Mouse (Mus musculus) limb, embryonic 11.5 days (tissue): Measurements from ENCODE around the gene Tmem216. TPM values are rescaled to one million over a fixed set of nuclear protein-coding genes. Genes with fewer than 3 reads are reported as not detected.

Experiments
- ATAC-seq: fragments of 200-750 bp; cut with Nextera tagmentation; 2 replicates; pipeline ENCODE4 v1.8.0; 2017; ENCODE audit warnings: low read depth; ENCODE audit not compliant: insufficient number of reproducible peaks, low FRiP score, low TSS enrichment
- DNase-seq: peaks from one replicate; pipeline ENCODE4 v3.0.0-alpha.2; 2015; ENCODE audit warnings: low spot score
- H3K27ac ChIP-seq: fragments of 300-500 bp; sonication (generic); replicated peaks from 2 replicates; pipeline ENCODE4 v1.5.1; 2014; ENCODE audit warnings: low read depth, mild to moderate bottlenecking, low read length
- H3K27me3 ChIP-seq: fragments of 300-500 bp; sonication (generic); 2 replicates; pipeline ENCODE4 v1.6.1; 2014; ENCODE audit warnings: mild to moderate bottlenecking, low read length, mixed read lengths; ENCODE audit not compliant: control insufficient read depth, insufficient read depth
- H3K36me3 ChIP-seq: fragments of 300-500 bp; sonication (generic); 2 replicates; pipeline ENCODE4 v1.6.1; 2014; ENCODE audit warnings: mild to moderate bottlenecking, low read length, moderate library complexity, mixed read lengths; ENCODE audit not compliant: control insufficient read depth, insufficient read depth
- H3K4me1 ChIP-seq: fragments of 300-500 bp; sonication (generic); 2 replicates; pipeline ENCODE4 v1.6.1; 2014; ENCODE audit warnings: low read length, mixed read lengths; ENCODE audit not compliant: control insufficient read depth, insufficient read depth
- H3K4me2 ChIP-seq: fragments of 300-500 bp; sonication (generic); 2 replicates; pipeline ENCODE4 v1.6.1; 2014; ENCODE audit warnings: low read depth, mild to moderate bottlenecking, moderate library complexity; ENCODE audit not compliant: severe bottlenecking
- H3K4me3 ChIP-seq: fragments of 300-500 bp; sonication (generic); 2 replicates; pipeline ENCODE4 v1.5.1; 2014; ENCODE audit warnings: low read depth, low read length
- H3K9ac ChIP-seq: fragments of 300-500 bp; sonication (generic); 2 replicates; pipeline ENCODE4 v1.6.1; 2014; ENCODE audit warnings: mild to moderate bottlenecking, low read length
- H3K9me3 ChIP-seq: fragments of 300-500 bp; sonication (generic); 2 replicates; pipeline ENCODE4 v1.6.1; 2016; ENCODE audit warnings: low read length; ENCODE audit not compliant: control insufficient read depth
- WGBS: fragments of 180-500 bp; shearing (Covaris S2); extraction: QIAGEN DNeasy Blood & Tissue Kit; methylation state at CpG from one replicate; pipeline ENCODE4 v1.1.7; 2014; 5-methylcytosine and 5-hydroxymethylcytosine counted together
- polyA plus RNA-seq: library from polyadenylated mRNA; unstranded; fragments of >200 nt; fragmentation: Nextera tagmentation; extraction: Ambion mirVana; gene quantifications from 2 replicates; pipeline ENCODE4 v1.2.1, GENCODE M21; 2014

The Tmem216 gene
- polyA plus RNA-seq, result 64.1 and 66.3 TPM in 2 replicates

DNA sequence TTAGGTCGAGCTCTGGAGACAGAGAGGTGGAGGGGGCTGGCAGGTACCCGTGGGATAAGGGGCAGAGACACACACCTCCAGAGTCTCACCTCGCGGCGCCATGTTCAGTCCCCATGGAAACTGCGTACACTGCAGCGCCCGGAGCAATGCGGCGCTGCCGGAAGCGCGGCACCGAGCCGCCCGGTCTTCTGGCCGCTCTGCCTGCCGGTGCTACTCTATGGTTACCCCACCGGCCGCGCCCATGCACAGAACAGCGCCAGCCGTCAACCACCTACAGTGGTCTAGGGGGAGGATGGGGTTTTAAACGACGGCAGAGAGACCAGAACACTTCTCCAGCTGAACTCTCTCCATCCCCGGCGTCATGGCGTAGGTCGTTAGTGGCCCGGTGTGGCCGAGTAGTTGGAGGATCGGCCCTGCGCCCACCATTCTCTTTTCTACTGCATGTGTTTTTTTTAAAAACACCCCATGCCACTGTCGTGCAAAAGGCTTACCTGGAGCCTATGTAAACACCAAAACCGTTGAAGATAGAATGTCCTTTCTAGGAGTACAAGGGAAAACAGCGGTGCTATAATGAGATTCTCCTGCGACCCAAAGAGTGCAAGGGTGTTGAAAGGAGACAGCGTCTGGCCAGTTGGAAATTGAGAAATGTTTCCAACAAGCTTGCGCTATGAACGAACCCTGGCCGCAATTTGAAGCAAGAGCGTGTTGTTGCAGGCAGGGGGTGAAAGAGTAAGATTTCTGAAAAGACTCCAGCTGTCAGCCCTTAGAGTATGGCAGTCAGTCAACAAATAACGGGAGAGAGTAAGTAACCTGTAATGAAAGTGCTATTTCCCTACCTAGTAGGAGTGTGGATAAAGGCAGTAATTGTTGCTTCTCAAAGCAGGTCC is at the start of gene Tmem216:
Gene Tmem216 (minus strand): TSS at position 615 of the 887 bp plus-strand sequence.
- Histone ChIP-seq H3K9me3 (no peaks in the 10 kb centered on the region), H3K4me1 (peaks cover 3% of the 10 kb centered on the region; the same call in 1 of the 2 replicates), H3K9ac (peak within 1 kb of the TSS; percentile 57), H3K4me3 (peak within 1 kb of the TSS; percentile 55), H3K36me3 (peaks cover 6% of the 10 kb centered on the region; the same call in 1 of the 2 replicates), H3K27ac (0 out of 2 replicates have a peak within 1 kb of the TSS, but pooled peaks have one; percentile 39), H3K4me2 (peak within 1 kb of the TSS; percentile 66), H3K27me3 (no peaks in the 10 kb centered on the region)
- ATAC-seq (peak; percentile 98), DNase-seq (peak; percentile 86)
- WGBS, result 2% methylated on average over 43 of the region's 43 CpGs

DNA sequence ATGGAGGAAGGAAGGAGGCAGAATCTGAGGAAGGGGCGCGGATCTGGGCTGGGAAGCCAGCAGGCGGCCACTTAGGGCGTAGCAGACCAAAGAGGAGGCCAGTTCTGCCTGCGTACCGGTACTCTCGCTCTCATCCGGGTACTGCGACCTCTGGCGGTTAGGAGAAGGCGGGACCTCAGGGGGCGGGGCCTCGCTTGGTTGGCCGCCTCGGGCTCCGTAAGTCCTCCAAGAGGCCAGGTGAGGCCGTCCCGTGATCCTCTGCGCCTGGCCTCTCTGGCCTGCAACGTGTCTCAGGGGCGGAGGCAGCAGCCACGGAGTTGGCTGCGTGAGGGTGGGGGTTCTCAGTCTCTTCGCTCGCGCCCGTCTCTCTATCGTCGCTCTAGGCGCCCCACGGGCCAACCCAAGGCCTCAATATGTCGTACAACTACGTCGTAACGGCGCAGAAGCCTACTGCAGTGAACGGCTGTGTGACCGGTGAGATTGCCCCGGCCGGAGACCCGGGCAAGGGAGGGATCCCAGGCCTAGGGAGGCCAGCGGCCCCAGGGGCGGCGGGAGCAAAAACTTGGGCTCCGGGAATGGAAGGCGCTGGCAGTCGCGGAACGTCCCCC is 49.4 kb upstream of the Tmem216 start, which contains the start of the genes Ddb1 and Tkfc:
Gene Ddb1 (plus strand): TSS at position 35 of the 608 bp plus-strand sequence.
Gene Tkfc (minus strand): TSS at position 362 of the 608 bp plus-strand sequence.
- Histone ChIP-seq H3K36me3 (peaks cover 16% of the 10 kb centered on the region; the same call in 1 of the 2 replicates), H3K27me3 (no peaks in the 10 kb centered on the region), H3K9me3 (no peaks in the 10 kb centered on the region), H3K9ac (peak within 1 kb of the TSS; percentile 98), H3K27ac (peak within 1 kb of the TSS; percentile 90), H3K4me1 (peaks cover 15% of the 10 kb centered on the region), H3K4me3 (peak within 1 kb of the TSS; percentile 98), H3K4me2 (peak within 1 kb of the TSS; percentile 77)
- ATAC-seq (peak; percentile 97), DNase-seq (peak; percentile 99)
- WGBS, result 0% methylated on average over 49 of the region's 49 CpGs

DNA sequence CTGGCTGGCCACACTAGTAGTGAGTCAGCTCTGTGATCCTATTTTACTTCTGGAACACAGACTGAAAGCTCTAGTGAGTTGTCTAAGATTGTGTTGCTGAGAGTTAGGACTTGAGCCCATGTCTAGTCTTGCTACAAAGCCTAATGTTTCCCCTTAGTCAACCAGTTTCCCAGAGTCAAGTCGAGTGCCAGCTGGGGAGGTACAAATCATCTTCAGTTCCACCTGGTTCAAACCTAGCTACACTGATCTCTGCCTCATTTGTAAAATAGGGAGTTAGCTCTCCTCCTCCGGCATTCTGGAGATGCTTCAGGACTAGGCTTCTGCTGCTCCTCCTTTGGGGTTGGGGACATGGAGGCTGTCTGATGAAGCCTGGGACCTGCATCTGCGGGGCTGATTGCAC is 48.5 kb upstream of the Tmem216 start:
- Histone ChIP-seq H3K9ac (peak overlapping the region; percentile 98), H3K27me3 (no peaks in the 10 kb centered on the region), H3K4me3 (peak overlapping the region; percentile 98), H3K4me1 (peaks cover 15% of the 10 kb centered on the region), H3K36me3 (peaks cover 10% of the 10 kb centered on the region; the same call in 1 of the 2 replicates), H3K4me2 (peak overlapping the region; percentile 77), H3K27ac (no peak overlapping the region), H3K9me3 (no peaks in the 10 kb centered on the region)
- DNase-seq (no peak), ATAC-seq (no peak)
- WGBS, result 53% methylated on average over 3 of the region's 3 CpGs

DNA sequence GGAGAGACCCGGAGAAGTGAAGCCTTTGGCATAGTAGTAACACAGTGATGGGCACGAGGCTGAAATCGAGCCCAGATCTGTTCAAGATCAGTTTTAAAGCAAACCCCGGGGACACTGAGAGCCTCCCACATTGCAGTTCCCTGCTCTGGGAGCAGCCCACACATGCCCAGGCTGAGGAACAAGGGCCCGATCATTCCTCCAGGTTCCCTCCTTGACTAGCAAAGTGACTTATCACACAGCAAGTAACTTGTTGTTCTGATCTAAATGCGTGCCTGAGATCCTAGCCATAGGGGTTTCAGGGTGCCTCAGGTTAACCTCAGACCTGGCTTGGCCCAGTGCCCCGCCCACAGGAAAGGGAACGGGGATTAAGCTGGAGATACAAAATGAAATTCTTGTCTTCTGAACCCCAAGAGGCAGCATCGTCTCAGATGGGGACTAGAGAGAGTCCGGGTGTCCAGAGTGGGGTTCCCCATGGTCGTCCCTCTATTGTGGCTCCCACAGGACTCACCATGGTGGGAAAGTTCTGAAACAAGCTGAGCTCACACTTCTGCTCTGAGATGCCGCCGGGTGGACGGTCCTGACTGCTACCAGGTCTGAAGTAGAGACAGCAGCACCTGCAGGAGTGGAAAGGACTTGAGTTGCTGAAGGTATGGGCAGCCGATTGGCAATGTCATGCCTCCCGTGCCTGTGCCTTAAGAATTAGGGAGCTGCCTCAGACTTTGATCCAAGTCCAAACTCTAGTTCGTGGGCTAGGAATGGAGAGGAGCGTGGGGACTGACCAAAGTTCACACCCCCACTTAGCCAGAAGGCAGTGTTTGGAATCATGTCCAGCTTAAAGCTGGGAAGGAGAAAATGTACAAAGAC is 47.9 kb upstream of the Tmem216 start:
- no peaks in the 10 kb centered on the region for H3K9me3 ChIP-seq
- H3K4me3 ChIP-seq, result 0 out of 2 replicates have a peak overlapping the region, but pooled peaks have one; percentile 0
- DNase-seq (no peak), ATAC-seq (no peak)
- H3K36me3 ChIP-seq, result peaks cover 10% of the 10 kb centered on the region; the same call in 1 of the 2 replicates
- 88% methylated on average over 18 of the region's 18 CpGs for WGBS
- no peaks in the 10 kb centered on the region for H3K27me3 ChIP-seq
- H3K9ac ChIP-seq, result 0 out of 2 replicates have a peak overlapping the region, but pooled peaks have one; percentile 22
- peaks cover 15% of the 10 kb centered on the region for H3K4me1 ChIP-seq
- no peak overlapping the region for H3K4me2 ChIP-seq
- H3K27ac ChIP-seq, result 0 out of 2 replicates have a peak overlapping the region, but pooled peaks have one; percentile 36

DNA sequence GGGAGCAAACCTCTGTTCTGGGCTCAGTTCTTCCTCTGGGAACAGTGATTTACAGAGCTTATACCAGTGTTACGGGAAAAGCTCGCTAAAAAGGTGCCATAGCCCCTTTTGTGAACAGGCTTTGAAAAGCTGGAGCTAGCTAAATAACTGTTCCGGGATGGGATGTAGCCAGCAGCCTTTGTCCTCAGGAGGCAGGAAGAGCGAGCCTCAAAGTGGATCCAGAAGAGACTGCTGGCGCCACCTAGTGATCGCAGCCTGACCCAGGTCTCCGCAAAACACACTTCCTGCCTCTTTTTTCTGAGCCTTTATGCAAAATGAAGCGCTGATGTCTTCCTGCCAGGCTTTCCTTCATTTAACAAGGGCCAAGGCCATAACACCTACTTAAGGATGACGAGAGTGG is 46.7 kb upstream of the Tmem216 start:
- Histone ChIP-seq H3K9ac (peak overlapping the region; percentile 83), H3K4me1 (peaks cover 11% of the 10 kb centered on the region), H3K4me2 (peak overlapping the region; percentile 57), H3K27me3 (no peaks in the 10 kb centered on the region), H3K36me3 (peaks cover 2% of the 10 kb centered on the region; the same call in 1 of the 2 replicates), H3K4me3 (peak overlapping the region; percentile 28), H3K9me3 (no peaks in the 10 kb centered on the region), H3K27ac (peak overlapping the region; percentile 89)
- ATAC-seq (peak; percentile 46; the same call in 1 of the 2 replicates), DNase-seq (peak; percentile 95)
- 4% methylated on average over 9 of the region's 9 CpGs for WGBS

DNA sequence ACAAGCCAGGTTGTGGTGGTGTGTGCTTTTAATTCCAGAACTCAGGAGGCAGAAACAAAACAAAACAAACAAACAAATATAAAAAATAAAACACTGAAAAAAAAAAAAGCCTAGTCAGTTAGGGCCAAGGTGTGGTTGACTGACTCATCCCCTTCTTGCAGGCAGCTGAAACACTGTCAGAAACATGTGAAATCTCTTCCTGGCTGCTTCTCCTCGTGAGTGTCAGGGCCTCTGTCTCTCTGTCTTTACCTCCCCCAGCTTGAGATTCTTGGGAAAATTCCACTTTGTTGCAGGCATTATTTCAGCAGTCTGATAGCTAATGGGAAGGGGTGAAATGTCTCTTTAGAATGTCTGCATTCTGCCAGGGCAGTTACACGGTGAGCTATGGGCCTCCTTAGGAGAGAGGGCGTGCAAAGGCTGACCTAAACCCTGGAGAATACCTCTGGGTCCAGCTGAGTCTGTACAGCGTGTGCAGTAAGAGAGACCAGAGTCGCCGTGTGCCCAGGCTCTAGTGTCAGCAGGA is 46.3 kb upstream of the Tmem216 start:
- Histone ChIP-seq H3K9ac (peak overlapping the region; percentile 83), H3K4me1 (peaks cover 11% of the 10 kb centered on the region), H3K27ac (peak overlapping the region; percentile 89), H3K9me3 (no peaks in the 10 kb centered on the region), H3K4me3 (peak overlapping the region; percentile 28), H3K4me2 (peak overlapping the region; percentile 57), H3K36me3 (no peaks in the 10 kb centered on the region), H3K27me3 (no peaks in the 10 kb centered on the region)
- ATAC-seq, result no peak
- 15% methylated on average over 6 of the region's 6 CpGs for WGBS
- DNase-seq, result no peak

DNA sequence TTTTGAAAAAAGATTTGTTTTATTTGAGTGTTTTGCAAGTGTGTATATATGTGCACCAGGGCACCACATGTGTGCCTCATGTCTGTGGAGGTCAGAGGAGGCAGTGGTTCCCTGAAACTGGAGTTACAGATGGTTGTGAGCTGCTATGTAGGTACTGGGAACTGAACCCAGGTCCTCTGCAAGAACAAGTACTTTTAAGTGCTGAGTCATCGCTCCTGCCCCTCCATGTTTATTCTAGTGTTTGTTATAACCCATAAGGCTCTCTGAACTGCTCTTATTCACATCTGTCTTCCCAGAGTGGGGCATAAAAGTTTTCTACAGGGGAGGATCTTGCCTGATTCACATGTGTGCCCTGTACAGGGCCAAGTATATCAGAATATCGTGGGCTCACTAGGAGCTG is 43.6 kb upstream of the Tmem216 start:
- WGBS, result 94% methylated on average over 2 of the region's 2 CpGs
- ATAC-seq (no peak), DNase-seq (no peak)
- no peaks in the 10 kb centered on the region for H3K27me3 ChIP-seq
- H3K9ac ChIP-seq, result no peak overlapping the region
- no peak overlapping the region for H3K4me3 ChIP-seq
- no peaks in the 10 kb centered on the region for H3K36me3 ChIP-seq
- no peaks in the 10 kb centered on the region for H3K9me3 ChIP-seq
- H3K4me2 ChIP-seq, result no peak overlapping the region
- H3K27ac ChIP-seq, result no peak overlapping the region
- H3K4me1 ChIP-seq, result peaks cover 4% of the 10 kb centered on the region; the same call in 1 of the 2 replicates
